Mouse (Mus musculus): ENCODE data around the gene Shh. TPM values are rescaled to one million over a fixed set of nuclear protein-coding genes. Genes with fewer than 3 reads are reported as not detected.

Shh gene
- polyA plus RNA-seq, 1 experiment from 2014 or later: 0.23 TPM

DNA sequence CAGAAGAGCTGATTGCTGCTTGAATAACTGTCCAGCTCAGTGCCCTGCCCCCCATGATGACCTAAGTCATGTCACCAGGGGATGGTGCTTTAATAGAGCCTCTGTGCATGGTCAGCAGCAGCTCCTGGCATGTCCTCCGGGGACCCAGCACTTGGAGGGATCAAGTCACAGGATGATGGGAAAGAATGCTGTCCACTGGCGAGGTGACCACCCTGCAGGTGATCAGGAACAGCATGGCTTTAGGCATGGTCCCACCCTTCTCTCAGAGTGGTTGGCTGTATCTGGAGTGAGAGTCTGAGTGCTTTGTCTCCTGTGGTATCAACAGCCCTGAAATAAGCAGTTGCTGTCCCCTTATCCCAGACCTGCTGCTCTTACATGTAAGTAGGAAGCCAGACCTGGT is 14.7 kb upstream of the Shh start:
- H3K27me3 ChIP-seq (replicated peaks; ENCODE audit: control insufficient read depth, insufficient read depth, low read length): no peaks in the 10 kb centered on the region
- 68% methylated on average over 2 of the region's 2 CpGs for WGBS
- no peak overlapping the region for H3K27ac ChIP-seq (ENCODE audit: low read depth, low read length)
- no peaks in the 10 kb centered on the region for H3K4me1 ChIP-seq (replicated peaks; ENCODE audit: control insufficient read depth, insufficient read depth, low read length)
- H3K4me2 ChIP-seq (replicated peaks; ENCODE audit: low read depth): no peak overlapping the region
- H3K9ac ChIP-seq (ENCODE audit: low read depth, low read length): no peak overlapping the region
- no peak overlapping the region for H3K4me3 ChIP-seq (ENCODE audit: low read depth, low read length)
- H3K9me3 ChIP-seq (ENCODE audit: control insufficient read depth): no peaks in the 10 kb centered on the region
- no peak for TF ChIP-seq CTCF (IDR thresholded peaks at IDR 0.05; ENCODE audit: low read depth)
- no peak for ATAC-seq
- no peaks in the 10 kb centered on the region for H3K36me3 ChIP-seq (ENCODE audit: control insufficient read depth, insufficient read depth)

DNA sequence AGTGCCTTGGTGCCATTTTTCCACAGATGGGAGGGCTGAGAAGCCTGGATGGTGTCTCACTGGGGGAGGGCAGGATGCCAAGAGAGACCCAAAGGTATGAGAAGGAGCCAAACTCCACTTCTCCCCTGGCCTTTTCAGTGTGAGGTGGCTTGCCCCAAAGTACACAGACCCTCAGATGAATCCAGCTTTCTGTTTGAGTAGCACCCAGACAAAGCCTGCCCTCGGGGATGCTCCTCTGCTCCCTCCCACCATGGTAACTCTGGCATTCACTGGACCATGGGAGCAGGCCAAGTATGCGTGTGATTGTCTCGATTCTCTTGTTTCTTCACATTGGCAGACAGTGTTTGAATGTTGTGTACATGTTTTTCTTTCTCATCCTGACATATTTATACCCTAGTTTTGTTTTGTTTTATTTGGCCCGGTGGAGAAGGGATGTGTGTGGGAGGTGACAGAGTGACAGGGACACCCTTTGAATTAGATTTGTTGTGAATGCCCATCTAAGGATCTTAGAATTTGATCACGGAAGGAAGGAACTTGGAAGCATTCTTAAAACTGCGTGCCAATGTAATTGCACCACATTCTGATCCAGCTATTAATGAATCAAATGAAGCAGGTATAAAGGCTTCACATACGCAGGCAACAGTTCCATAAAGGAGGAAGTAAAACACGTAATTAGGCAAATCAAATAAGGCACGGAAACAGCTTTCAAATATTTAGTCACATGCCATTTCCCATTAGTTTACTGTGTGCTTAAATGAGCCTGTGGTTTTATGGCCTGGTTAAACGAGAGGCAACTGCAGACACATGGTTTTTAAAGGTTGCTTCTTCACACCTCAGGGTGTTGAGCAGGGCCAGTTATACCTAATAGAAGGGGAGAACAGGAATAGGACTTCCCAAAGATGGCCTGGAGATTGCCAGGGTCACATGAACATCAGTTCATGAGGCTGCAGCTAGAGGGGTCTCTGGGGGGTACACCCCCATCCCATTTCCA is 9.6 kb upstream of the Shh start:
- no peak for ATAC-seq
- Histone ChIP-seq H3K9ac (ENCODE audit: low read depth, low read length) (no peak overlapping the region), H3K4me2 (replicated peaks; ENCODE audit: low read depth) (no peak overlapping the region), H3K4me3 (ENCODE audit: low read depth, low read length) (no peak overlapping the region), H3K9me3 (ENCODE audit: control insufficient read depth) (no peaks in the 10 kb centered on the region), H3K36me3 (ENCODE audit: control insufficient read depth, insufficient read depth) (no peaks in the 10 kb centered on the region), H3K4me1 (replicated peaks; ENCODE audit: control insufficient read depth, insufficient read depth, low read length) (no peaks in the 10 kb centered on the region), H3K27ac (ENCODE audit: low read depth, low read length) (no peak overlapping the region), H3K27me3 (replicated peaks; ENCODE audit: control insufficient read depth, insufficient read depth, low read length) (no peaks in the 10 kb centered on the region)
- 48% methylated on average over 10 of the region's 10 CpGs for WGBS
- TF ChIP-seq CTCF (IDR thresholded peaks at IDR 0.05; ENCODE audit: low read depth): no peak

- Histone ChIP-seq H3K4me1 (replicated peaks; ENCODE audit: control insufficient read depth, insufficient read depth, low read length) (no peaks in the 10 kb centered on the region), H3K4me3 (ENCODE audit: low read depth, low read length) (no peak overlapping the region), H3K9me3 (ENCODE audit: control insufficient read depth) (no peaks in the 10 kb centered on the region), H3K27ac (ENCODE audit: low read depth, low read length) (no peak overlapping the region), H3K9ac (ENCODE audit: low read depth, low read length) (no peak overlapping the region), H3K27me3 (replicated peaks; ENCODE audit: control insufficient read depth, insufficient read depth, low read length) (no peaks in the 10 kb centered on the region), H3K4me2 (replicated peaks; ENCODE audit: low read depth) (no peak overlapping the region), H3K36me3 (ENCODE audit: control insufficient read depth, insufficient read depth) (no peaks in the 10 kb centered on the region)
- no peak for TF ChIP-seq CTCF (IDR thresholded peaks at IDR 0.05; ENCODE audit: low read depth)
- WGBS: 92% methylated on average over 5 of the region's 5 CpGs
- ATAC-seq: no peak
These were observed 6.5 kb upstream of the Shh start for GRCm38 (mm10) chr5:28473556-28473955.

DNA sequence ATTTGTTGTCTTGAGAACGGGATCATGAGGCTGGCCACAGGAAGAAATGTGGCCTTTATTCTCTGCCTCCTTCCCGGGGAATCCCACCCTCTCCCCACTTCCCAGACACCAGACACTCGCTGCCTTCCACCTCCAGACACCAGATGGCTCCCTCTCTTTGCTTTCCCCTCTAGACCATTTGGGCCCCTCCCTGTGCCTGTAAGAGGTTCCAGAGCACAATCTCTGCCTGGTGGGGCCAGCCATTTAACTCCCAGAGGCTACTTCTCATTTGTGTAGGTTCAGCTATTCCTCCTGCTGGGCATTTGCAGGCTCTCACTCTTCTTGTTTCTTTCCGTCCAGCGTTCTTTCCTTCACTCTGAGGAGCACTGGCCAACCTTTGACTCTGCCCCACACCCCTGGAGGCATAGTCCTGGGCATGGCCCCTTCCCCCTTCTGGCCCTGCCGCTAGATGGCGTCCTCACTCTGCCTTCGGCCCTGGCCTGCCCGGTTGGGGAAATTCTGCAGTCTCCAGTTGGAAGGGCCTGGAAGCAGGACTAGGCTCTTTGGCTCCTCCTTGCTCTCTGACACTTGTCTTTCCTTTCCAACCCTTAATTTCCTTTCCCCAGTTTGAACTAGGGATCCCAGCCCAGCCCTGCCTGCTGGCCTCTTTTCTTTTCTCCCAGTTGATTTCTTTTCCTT is 2.6 kb upstream of the Shh start:
- Histone ChIP-seq H3K36me3 (ENCODE audit: control insufficient read depth, insufficient read depth) (no peaks in the 10 kb centered on the region), H3K27me3 (replicated peaks; ENCODE audit: control insufficient read depth, insufficient read depth, low read length) (peaks cover 27% of the 10 kb centered on the region), H3K9me3 (ENCODE audit: control insufficient read depth) (no peaks in the 10 kb centered on the region), H3K27ac (ENCODE audit: low read depth, low read length) (no peak overlapping the region), H3K4me3 (ENCODE audit: low read depth, low read length) (no peak overlapping the region), H3K4me2 (replicated peaks; ENCODE audit: low read depth) (peak overlapping the region; percentile 44), H3K9ac (ENCODE audit: low read depth, low read length) (no peak overlapping the region), H3K4me1 (replicated peaks; ENCODE audit: control insufficient read depth, insufficient read depth, low read length) (no peaks in the 10 kb centered on the region)
- WGBS: 2% methylated on average over 9 of the region's 9 CpGs
- peak; percentile 85 for TF ChIP-seq CTCF (IDR thresholded peaks at IDR 0.05; ENCODE audit: low read depth)
- ATAC-seq: peak; percentile 81

DNA sequence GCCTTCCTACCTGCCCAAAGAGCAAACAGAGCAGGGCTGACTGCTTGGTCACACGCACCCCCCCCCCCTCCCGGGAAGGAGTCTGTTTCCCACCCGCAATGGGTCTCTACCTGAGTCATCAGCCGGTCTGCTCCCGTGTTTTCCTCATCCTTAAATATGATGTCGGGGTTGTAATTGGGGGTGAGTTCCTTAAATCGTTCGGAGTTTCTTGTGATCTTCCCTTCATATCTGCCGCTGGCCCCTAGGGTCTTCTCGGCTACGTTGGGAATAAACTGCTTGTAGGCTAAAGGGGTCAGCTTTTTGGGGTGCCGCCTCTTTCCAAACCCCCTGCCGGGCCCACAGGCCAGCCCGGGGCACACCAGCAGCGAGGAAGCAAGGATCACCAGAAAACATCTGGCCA is 705 bp downstream of the Shh start:
- Histone ChIP-seq H3K9me3 (ENCODE audit: control insufficient read depth) (no peaks in the 10 kb centered on the region), H3K36me3 (ENCODE audit: control insufficient read depth, insufficient read depth) (no peaks in the 10 kb centered on the region), H3K9ac (ENCODE audit: low read depth, low read length) (no peak overlapping the region), H3K27ac (ENCODE audit: low read depth, low read length) (no peak overlapping the region), H3K4me3 (ENCODE audit: low read depth, low read length) (peak overlapping the region; percentile 58), H3K4me2 (replicated peaks; ENCODE audit: low read depth) (peak overlapping the region; percentile 93), H3K27me3 (replicated peaks; ENCODE audit: control insufficient read depth, insufficient read depth, low read length) (peaks cover 51% of the 10 kb centered on the region), H3K4me1 (replicated peaks; ENCODE audit: control insufficient read depth, insufficient read depth, low read length) (no peaks in the 10 kb centered on the region; the same call in 1 of the 2 replicates)
- 0% methylated on average over 14 of the region's 15 CpGs for WGBS
- no peak for ATAC-seq
- TF ChIP-seq CTCF (IDR thresholded peaks at IDR 0.05; ENCODE audit: low read depth): no peak

DNA sequence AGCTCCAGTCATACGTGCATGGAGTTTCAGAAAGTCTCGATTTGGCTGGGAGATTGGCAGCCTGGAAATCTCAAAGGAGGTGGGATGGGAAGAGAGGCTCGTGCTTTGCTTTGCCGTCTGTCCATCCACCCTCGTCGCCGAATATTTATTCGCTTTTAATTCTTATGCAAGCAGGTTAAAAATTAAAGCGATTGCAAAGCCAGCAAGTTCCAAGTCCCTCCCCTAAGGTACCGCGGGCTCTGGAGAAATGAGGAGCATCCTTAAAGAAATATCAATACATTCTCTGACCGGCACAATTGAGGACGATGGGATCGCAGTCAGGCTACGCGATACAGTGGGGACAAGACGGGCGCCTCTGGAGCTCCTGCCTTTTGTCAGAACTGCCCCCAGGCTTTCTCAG is 1.5 kb downstream of the Shh start:
- TF ChIP-seq CTCF (IDR thresholded peaks at IDR 0.05; ENCODE audit: low read depth): no peak
- Histone ChIP-seq H3K36me3 (ENCODE audit: control insufficient read depth, insufficient read depth) (no peaks in the 10 kb centered on the region), H3K27ac (ENCODE audit: low read depth, low read length) (no peak overlapping the region), H3K4me1 (replicated peaks; ENCODE audit: control insufficient read depth, insufficient read depth, low read length) (no peaks in the 10 kb centered on the region; the same call in 1 of the 2 replicates), H3K9ac (ENCODE audit: low read depth, low read length) (no peak overlapping the region), H3K27me3 (replicated peaks; ENCODE audit: control insufficient read depth, insufficient read depth, low read length) (peaks cover 58% of the 10 kb centered on the region), H3K4me2 (replicated peaks; ENCODE audit: low read depth) (peak overlapping the region; percentile 93), H3K4me3 (ENCODE audit: low read depth, low read length) (peak overlapping the region; percentile 58), H3K9me3 (ENCODE audit: control insufficient read depth) (no peaks in the 10 kb centered on the region)
- WGBS: under 1% methylated on average over 18 of the region's 18 CpGs
- no peak for ATAC-seq
